Mouse (Mus musculus): ENCODE data around the gene Gm17606.
A peak's percentile ranks its signal among the peaks of the same experiment; 100 is the strongest.
"Not testable (repeated sequence)": the region's sequence is repeated elsewhere in the genome, so short reads cannot be mapped to it uniquely, and the experiment has no call there.

The Gm17606 gene

DNA sequence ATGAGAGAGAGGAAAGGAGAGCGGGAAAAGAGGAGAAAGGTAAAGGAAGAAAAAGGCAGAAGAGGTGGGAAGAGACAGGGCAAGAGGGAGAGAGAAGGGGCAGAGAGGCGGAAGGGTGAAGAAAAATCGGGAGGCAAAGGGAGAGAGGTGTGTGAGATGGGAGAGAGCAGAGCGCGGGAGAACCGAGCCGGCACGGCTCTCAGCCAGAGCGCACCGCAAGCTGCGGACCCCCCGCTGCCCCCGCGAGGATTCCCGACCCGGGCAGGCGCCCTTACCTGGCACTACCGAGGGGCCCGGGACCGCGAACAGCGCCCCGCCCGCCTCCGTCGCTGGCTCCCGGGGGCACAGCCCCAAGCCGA lies at the start of gene Gm17606:
Gm17606 (plus strand) TSS at position 7 of the 359 bp plus-strand sequence.
- no peak for DNase-seq (ENCODE audit: low spot score)

GRCm38 (mm10) chr14:54591056-54591455 lies 49.7 kb upstream of the Gm17606 start:
- DNase-seq (ENCODE audit: low spot score) = no peak

- DNase-seq (ENCODE audit: low spot score) = no peak
Measured at GRCm38 (mm10) chr14:54592319-54592934, 48.3 kb upstream of the Gm17606 start.

- DNase-seq (ENCODE audit: low spot score) = no peak
Measured at GRCm38 (mm10) chr14:54594055-54594454, 46.7 kb upstream of the Gm17606 start.

GRCm38 (mm10) chr14:54594631-54595414 lies 45.9 kb upstream of the Gm17606 start:
- no peak for DNase-seq (ENCODE audit: low spot score)

DNA sequence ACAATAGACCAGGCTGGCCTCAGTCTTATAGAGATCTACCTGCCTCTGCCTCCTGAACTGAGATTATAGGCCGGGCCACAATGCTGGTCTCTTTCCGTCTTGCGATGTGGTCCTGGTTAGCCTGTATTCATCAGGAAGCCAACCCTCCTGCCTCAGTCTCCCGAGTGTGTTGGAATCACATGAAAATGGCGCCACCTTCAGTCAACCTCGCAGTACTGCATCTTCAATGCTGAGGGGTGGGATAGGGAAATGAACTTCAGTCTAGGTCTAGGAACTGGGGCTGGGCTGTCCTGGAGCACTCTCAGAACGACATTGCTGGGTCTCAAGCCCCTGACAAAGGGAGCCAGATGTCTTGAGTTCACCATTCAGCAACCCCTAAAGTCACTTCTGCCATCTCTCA lies 43.7 kb upstream of the Gm17606 start:
- DNase-seq (ENCODE audit: low spot score) = no peak

DNA sequence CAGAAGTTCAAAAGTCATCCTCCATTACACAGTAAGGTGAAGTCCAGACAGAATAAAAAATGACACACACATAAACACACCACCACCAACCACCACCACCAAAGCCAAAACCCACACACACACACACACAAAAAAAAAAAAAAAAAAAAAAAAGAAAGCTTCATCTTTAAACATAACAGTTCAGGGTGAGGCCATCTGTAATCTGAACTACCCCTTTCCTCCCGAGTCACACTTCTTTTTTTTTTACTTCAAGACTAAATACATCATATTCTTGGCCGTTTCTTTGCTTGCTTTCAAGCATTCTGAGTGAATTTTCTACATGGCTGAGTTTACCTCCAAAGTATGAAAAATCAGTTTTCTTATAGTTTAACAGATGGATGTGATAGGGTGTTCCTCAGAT lies 39.2 kb upstream of the Gm17606 start:
- no peak for DNase-seq (ENCODE audit: low spot score)

DNA sequence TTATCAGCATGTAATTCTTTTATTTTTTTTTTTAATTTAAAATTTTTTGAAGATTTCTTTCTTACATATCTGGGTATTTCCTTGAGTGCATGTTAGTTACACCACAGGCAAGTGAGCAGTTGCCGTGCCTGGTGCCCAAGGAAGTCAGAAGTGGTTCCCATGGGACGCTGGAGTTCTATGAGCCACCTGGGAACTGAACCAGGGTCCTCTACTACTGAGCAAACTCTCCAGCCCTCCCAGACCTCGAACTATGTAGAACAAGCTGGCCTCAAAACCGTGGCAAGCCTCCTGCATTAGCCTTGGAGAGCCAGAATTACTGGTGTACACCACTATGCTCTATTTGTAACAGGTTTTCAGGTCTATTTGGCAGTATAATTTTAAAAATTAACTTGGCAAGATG lies 38.1 kb upstream of the Gm17606 start:
- no peak for DNase-seq (ENCODE audit: low spot score)

DNA sequence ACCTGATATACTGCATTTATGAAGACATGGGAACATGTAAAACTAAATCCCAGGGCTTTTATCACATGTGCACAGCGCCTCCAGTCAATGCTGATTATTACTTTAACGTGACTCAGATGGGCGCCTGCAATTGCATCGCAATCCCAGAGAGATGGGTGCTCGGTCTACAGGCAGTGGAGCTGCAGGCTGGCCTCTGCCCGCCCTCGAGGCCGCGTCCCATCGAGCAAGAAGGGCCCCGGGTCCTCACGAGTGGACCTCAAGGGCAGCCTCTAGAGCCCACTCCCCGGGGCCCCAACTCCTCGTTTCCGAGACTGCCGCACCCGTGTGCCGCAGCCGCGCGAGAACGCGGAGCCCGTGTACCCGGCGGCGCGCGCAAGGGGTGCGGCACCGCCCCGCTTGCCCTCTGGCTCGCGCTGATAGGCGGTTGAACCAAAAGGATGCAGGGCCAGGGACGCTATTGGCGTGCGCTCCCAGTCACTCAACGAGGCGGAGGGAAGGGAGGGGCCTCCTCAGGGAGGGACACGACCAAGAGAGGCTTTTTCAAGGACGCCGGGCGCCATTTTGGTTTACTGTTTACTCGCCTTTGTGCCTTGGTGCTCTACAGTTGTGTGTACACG lies 37.6 kb upstream of the Gm17606 start:
- peak; percentile 79 for DNase-seq (ENCODE audit: low spot score)

GRCm38 (mm10) chr14:54603686-54604085 lies 37.1 kb upstream of the Gm17606 start:
- DNase-seq (ENCODE audit: low spot score) = no peak

DNA sequence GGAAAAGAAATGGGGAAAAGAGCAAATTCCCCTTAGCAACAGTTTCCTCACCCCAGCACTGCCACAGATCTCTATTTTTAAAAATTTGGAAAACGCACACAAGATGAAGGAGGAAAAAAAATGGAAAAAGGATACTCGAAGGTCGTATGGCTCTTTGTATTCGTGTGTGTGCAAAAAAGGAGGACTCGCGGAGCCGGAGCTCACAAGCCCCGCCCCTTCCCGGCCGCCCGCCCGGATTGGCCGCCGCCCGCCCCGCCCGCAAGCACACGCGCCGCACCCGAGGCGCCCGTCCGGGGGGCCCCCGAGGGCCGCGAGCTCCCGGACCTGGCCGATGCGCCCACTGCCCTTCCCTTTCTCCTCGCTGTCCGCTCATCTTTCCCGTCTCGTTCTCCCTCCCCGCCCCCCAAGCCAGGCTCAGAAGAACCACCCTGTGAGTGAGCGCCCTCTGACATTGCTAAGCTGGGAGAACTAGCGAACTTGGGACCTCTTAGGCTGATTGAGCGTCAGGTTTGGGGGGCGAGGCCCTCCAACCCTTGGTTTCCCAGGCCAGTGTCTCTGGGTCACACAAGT lies 34.9 kb upstream of the Gm17606 start, which contains the start of gene 4931414P19Rik:
4931414P19Rik (minus strand) TSS at position 242 of the 570 bp plus-strand sequence.
- DNase-seq (ENCODE audit: low spot score) = peak; percentile 54

GRCm38 (mm10) chr14:54607226-54607625 lies 33.5 kb upstream of the Gm17606 start:
- DNase-seq (ENCODE audit: low spot score) = no peak

DNA sequence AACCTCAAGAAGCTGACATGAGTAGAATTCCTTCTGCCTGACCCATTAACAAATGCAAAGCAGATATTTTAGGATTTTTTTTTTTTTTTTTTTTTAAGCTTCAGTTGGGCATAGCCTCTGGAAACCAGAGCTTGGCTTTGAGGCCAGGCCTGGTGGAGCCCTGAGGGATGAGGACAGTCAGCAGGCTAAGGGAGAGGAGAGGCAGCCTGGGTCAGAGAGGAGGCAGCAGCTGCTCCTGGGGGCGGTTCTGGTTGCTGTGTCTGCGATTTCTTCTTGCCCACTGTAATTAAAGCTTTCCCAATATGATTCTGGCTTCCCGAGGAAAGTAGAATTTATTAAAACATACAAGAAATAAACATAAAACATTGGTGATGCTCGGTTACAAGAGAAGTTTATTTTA lies 31.5 kb upstream of the Gm17606 start:
- DNase-seq (ENCODE audit: low spot score) = no peak

DNA sequence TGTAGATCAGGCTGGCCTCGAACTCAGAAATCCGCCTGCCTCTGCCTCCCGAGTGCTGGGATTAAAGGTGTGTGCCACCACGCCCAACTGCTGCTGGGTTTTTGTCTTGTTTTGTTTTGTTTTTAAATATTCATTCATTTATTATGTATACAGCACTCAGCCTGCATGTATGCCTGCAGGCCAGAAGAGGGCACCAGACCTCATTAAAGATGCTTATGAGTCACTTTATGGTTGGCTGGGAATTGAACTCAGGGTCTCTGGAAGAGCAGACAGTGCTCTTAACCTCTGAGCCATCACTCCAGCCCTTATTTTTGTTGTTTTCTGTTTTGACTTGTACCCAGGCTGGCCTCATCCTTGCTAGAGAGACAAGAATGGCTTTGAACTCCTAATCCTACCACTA lies 30.8 kb upstream of the Gm17606 start:
- DNase-seq (ENCODE audit: low spot score) = no peak

GRCm38 (mm10) chr14:54610648-54611047 lies 30.1 kb upstream of the Gm17606 start:
- DNase-seq (ENCODE audit: low spot score) = no peak

- not testable (repeated sequence) for DNase-seq (ENCODE audit: low spot score)
Measured at GRCm38 (mm10) chr14:54614130-54614529, 26.6 kb upstream of the Gm17606 start.

- DNase-seq (ENCODE audit: low spot score) = no peak
Measured at GRCm38 (mm10) chr14:54616226-54616825, 24.4 kb upstream of the Gm17606 start.

GRCm38 (mm10) chr14:54617152-54617896 lies 23.4 kb upstream of the Gm17606 start:
- no peak for DNase-seq (ENCODE audit: low spot score)

DNA sequence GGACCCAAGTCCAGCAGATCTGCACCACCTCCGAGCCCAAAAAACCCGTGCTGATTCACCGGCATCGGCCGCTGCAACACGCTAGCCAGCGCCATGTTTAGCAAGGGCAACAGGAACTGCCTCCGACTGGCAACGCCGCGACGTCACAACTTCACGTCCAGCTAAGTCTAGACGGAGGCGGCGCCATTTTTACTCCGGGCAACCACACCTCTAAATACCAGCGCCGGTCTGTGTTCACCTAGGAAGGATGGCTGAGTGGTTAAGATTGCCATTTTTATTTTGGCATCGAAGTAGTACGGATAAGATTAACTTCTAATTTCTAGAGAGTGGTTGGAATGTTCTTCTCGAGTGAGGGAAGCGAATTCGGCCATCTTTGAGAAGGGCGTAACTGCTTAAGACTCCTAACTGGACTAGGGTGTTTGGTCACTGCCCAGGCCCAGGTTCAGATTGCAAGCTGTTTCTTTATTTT lies 22.8 kb upstream of the Gm17606 start, which contains the start of gene Psmb5:
Psmb5 (minus strand) TSS at position 126 of the 469 bp plus-strand sequence.
- DNase-seq (ENCODE audit: low spot score) = peak; percentile 78

DNA sequence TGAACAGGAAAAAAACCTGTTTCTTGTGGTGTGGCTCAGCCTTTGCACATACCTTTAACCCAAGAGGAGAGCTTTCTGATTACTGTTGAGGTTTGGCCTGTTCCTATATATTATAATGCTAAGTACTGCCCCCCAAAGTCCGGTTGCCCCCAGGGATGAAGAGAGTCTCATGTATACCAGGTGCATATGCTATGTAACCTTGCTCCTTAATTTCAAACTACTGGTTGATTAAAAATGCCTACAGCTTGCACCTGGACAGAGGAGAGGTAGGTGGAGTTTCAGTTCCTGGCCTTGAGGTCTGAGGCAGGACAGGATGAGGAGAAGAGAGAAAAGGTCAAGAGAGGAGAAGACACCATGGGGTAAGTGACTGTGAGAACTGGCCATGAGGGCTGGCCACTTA lies 19.6 kb upstream of the Gm17606 start, which contains the start of gene Psmb11:
Psmb11 (plus strand) TSS at position 301 of the 400 bp plus-strand sequence.
- DNase-seq (ENCODE audit: low spot score) = no peak

- DNase-seq (ENCODE audit: low spot score) = no peak
Measured at GRCm38 (mm10) chr14:54623334-54623733, 17.4 kb upstream of the Gm17606 start.

Measured in ovary, postnatal 10 days (tissue).